Mouse (Mus musculus) induced T-regulatory cell, adult 2 months (primary cell): ENCODE results near the gene Zfp831.

Experiments used
- DNase-seq: peaks from one replicate; pipeline ENCODE4 v3.0.0-alpha.2; 2012; ENCODE audit warnings: low read depth

Gene Zfp831

DNA sequence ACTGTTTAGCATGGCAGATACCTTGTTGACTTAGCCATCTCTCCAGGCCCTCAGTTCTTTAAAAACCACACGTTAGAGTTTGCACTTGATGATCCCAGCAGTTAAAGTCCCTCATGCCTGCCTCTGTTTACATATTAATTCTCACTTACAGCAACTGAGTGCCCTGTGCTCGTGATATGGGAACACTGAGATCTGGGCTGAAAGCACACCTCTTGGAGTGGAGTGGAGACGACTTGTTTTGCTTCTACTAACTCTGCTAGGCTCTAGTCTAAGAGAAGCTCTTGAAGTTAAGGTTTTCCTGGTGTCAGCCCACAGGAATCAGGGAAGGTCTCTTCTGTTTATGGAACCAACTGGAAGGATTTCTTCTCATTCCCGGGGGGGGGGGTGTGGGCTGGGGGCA lies 9.5 kb downstream of the Zfp831 start:
- DNase-seq: no peak

DNA sequence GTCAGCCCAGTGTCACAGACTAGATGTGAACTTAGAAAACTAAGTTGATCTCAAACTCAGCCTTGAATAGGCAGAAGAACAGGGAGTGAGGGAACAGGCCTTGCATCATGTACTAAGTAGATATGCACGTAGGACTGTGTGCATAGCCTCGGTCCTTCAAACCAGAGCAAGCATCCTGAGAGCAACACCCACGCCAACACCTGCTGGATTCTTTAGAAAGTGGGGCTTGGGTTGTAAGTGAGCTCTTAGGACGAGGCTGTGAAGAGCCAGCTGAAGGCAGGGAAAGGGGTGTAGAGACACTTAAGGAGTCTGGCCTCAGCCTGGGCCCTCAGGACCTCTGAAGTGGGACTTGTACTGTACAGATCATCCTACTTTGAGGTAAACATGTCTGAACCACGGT lies 12.0 kb downstream of the Zfp831 start:
- DNase-seq: no peak

DNA sequence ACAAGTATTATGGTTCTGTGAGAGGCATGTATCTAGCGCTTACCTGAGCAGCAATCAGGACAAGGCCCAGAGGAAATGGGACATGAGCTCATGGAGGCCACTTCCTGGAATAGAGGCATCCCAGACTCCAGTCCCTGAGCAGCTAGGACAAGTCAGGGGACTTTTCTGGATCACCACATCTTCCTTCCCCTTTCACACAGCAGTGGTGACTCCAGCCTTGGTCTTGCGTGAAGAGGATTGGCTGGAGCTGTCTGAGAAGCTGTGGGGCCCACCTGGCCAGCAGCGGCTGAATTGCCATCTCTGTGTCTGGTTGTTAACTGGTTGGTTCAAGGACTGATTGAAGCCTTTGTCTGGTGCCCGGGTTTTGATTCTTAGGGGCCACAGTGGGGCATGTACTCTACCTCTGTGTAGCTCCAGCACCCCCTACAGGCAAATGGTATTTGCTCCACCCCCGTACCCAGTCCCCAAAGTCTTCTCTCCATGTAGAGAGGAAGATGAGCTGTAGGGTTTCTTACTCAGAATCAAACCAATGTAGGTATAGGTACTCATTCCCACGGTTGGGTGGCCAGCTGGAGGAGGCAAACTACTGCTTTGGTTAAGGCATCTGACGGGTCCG lies 15.0 kb downstream of the Zfp831 start:
- peak; percentile 77 for DNase-seq

DNA sequence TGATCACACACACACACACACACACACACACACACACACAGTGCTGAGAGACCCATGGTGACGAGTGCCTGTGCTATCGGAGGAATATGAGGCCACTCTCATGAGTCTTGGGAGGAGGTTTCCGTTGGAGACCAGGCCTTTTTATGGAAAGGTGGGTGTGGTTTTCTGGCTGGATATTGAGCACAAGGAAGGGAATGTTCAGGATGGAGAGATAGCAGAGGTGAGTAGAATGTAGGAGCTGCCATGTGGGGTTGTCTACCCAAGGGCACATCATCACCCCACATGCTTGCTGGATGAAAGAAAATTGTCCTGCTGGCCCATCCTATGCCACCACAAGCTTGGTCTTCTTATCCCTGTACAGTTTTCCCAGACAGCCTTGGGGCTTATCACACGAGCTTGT lies 16.5 kb downstream of the Zfp831 start:
- DNase-seq: no peak

DNA sequence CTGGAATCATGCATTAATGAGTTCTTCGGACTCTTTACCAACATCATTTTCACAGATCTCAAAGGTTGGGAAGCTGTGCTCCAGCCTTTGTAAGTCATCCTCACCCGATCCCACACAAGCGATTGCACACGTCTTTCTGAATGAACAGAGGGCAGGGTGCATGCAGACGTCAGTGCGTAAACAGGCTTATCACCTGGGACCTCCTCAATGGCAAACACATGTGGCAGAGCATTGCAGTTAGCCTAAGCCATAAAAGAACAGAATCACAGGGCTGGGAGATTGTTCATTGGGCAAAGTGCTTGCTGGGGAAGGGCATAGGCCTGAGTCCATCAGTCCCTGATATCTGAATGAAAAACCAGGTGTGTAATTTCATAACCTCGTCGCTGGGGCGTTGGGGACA lies 17.0 kb downstream of the Zfp831 start:
- DNase-seq: no peak

DNA sequence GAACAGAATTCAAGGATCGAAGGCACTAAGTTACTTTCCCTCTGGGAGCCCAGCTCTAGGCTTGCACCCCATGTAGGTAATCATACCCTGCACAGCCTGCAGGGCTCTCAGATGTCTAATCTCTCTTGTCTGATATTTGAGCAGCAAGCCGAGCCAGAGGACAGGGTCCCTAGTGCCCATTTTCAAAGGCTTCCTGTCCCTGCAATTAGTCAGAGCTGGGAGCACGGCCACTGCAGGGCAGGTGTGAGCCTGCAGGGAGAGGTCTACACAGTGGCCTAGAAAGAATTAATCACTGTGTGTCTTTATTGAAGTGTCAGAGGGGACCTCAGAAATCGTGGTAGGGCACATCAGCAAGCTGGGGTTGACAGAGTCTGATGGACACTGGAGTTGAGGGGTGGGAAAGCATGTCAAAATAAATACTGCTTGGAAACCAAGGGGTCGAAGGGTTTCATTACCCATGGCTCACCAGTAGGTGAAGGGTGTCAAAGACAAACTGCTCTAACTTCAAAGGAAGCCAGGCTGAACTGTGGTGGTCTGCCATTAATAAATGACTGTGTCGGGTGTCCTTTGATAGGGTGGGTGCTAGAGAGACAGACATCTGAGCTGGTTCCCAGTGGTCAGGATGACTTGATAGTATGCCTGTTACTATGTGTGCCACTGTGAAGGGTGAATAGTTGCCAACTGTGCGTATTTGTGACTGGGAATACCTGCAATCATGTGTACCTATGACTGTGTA lies 18.3 kb downstream of the Zfp831 start:
- DNase-seq: no peak

DNA sequence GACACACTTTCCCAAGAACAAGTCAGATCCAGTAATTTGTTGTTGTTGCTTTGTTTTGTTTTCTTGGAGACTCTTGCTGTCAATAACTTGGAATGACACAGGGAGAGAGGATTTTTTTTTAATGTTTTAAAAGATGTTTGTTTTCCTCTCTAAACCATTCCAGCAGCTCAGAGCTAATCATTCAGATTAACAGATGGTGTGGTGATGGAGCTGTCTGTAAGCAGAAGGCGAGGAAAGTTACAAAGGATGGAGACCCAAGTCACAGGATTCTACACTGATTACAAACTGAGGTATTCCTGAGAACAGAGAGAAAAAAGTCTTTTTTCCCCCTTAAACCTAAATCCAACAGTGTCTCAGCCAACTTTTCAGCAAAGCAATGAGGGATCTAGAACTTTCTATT lies 19.3 kb downstream of the Zfp831 start:
- no peak for DNase-seq

DNA sequence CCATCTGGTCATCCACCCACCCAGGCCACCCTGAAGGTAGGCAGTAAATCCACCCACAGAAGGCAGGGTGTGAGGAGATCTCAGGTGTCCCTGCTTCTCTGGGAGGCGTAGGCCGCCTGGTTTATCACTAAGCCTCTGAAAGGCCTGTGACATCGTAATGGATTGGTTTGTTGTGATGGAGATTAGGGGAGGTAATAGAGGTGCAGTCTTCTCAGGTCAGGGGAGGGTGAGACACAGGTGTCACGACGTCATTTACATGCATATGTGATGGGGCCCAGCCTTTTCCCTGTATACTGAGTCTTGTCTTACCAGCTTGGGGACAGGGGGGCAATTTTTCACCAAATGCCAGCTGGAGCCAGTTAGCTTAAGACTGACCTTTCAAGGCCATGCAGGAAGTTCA lies 22.1 kb downstream of the Zfp831 start:
- no peak for DNase-seq

DNA sequence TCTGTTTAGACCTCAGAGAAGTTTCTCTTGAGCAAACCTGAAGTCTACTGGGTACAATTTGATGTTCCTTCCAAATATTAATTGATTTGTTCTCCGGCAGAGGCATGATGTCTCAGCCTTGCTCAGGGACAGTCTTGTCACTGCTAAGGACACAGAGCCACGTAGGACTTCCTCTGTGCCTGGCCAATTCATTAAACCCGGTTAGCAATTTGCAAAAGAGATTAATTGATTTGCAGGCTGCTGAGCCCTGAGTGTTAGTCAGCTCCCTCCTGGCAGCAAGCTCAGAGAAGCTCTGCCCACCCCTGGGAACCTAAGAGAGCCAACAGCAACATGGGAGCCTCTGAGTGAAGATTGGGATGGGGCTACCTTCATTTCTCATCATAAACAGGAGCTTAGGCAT lies 25.5 kb downstream of the Zfp831 start:
- no peak for DNase-seq

DNA sequence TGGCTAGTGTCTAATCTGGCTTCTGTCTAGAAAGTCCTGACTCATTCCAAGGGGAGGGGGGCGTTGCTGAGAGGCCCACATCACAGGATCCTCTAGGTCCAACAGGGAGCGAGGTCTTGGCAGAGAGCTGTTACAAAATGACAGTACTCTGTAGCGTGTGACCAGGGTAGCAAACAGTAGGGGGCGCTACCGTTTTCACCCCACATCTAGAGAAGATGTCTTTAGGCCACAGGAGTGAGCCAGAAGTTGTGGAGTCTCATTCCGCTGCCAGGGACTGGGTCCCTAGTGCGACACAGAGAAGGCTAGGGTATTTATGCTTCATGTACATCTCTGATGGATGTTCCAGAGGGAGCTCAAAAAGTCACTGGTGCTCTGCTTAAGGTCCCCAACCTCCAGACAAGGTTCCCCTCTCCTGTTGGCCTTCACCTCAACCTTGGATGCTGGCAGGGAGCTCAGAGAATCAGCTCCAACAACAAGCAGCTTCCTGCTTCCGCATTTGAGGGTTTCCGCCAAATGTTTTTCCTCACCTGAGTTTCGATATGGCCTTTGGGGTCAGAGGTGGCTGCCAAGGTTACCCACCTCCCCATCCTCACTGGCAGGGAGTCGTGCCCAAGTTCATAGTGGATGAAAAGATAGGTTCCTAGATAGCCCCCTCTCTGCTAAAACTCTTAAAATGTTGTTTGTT lies 29.3 kb downstream of the Zfp831 start:
- peak; percentile 60 for DNase-seq

DNA sequence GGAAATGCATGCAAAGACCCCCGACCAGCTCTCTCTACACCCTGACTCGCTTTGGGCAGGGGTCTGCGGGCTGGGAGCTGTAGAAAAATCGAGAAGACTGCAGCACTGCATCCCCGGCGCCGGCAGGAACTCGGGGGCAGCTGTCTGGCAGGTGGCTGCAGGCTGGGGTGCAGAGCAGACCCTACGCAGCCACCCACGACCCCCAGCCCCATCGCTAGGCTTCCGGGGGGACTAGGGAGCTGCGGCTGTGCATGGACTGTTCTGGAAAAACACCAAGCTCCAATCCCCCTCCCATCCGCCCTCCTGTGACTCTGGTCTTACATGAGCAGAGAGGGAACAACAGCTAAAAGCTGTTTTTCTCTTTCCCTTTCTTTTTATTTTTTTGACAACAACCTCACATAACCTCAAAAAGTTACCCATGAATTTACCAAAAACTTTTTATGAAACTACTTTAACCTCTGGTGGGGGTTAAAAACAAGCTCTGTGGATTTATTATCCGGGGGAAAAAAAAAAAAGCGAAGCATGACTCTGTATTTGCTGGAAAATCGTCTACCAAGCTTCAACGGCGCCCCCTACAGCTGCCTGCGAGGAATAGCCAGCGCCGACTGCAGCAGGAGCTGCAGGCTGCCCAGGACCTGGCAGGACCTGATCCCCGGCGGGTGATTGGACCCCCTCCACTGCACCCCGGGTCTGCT lies 30.4 kb downstream of the Zfp831 start:
- DNase-seq: peak; percentile 80

DNA sequence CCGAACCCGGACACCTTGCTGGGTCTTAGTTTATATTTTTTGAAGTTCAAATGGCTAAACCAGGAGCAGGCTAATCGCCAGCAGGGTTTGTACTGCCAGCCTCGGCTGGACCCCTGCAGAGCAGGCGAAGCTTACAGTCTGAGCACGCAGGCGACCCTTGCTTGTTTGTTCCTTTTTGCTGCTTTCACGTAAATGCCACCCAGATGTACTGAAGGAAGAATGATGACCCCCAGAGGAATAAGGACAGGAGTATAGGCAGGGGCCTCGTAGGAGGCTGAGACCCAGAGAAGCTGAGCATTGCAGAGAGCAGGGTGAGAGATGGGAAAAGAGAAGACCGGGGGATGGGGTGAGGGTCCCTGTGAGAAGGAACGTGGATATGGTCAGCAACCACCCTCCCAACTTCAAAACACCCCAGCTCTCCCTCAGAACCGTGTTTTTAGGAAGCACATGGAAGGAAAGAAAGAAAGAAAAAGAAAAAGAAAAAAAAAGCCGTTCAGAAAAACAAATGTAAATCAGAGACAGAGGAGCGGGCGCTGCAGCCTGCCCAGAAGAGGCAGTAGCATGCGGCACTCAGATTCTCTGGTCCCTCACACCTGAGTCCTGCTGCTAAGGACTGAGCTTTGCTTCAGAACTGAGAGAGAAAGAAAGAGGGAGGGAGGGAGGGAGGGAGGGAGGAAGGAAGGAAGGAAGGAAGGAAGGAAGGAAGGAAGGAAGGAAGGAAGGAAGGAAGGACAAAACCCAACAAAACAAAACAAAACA lies 31.1 kb downstream of the Zfp831 start:
- DNase-seq: peak; percentile 19

DNA sequence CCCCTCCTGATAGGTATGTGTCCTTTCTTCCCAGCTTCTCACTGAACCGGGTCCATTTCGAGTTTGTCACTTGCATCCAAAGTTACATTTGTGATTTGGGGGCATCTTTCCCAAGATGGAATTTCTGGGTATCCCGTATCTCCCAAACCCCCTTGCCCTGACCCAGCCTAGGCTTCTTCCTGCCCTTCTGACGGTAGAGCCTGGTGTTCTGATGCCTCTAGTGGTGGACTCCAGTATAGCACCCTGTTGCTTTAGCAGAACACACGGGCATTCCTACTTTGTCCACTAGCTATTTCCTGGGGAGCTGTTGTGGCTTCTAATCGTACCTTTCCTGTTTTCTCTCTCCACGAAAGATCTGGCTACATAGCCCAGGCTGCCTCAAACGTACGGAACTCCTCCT lies 32.3 kb downstream of the Zfp831 start:
- DNase-seq: peak; percentile 89

DNA sequence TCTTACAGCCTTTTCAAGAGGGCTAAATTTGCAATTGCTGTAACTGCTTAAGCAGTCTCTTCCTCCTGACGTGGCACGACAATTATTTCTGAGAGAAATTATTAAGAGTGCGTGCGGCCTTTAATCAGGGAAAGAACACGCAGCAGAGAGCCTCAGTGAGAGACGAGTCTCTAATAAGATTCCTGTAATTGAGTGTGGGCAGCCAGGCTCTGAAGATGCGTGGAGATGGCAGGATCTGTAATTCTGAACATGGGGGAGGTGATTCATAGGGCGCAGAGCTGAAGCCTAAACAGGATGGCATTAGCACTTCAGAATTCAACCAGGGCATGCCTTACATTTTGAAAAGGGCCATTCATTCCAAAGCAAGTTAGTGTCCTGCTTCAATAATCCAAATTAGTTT lies 58.0 kb downstream of the Zfp831 start:
- DNase-seq: no peak

DNA sequence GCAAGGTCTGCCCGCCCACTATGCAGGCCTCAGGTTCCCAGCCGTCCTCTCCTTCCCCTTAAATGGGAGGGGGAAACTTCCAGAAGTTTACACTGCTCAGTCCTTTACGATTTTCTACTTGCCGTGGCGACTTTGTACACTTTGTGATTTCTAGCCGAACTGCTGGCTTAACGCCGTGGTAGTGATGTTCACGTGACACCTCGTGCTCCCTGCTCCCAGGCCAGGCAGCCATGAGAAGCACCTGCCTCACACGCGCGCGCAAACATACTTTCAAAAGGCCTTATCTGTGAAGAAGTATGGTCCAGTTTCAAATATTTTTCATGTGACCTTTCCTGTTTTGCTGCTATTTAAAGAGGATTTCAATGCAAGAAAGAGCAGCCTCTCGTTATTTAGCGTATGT lies 63.8 kb downstream of the Zfp831 start:
- DNase-seq: no peak

DNA sequence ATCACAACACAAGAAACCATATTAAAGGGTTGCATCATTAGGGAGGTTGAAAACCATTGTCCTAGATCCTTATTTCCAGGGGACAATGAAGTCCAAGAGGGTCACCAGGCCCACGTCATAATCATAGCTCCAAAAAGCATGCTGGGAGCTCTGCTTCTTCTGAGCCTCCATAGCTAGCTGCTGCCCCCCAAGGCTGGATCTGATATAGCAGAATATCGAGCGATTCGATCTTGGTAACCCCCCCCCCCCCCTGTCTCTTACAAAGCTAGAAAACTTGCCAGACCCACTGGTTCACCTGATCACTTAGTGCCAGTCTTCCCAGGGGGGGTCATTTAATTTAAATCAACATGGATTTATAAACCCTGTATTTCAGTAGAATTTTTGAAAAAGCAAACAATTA lies 65.3 kb downstream of the Zfp831 start:
- DNase-seq: no peak

DNA sequence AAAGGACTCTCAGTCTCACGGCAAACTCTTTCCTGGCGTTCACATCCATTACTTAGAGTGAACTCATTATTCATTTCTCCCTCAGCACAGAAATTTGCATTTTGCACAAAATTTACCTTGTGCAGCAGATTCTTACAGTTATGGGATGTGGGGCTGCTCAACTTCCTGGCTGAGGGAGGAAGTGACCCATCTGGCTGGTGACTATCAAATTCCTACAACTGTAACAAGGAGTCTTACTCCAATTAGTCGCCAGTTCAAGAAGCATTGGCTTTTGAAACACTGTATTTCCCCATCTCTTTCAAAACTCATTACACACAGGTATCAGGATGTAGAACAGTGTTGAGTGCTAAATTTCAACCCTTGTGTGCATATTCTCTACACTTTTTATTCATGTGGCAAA lies 66.9 kb downstream of the Zfp831 start:
- no peak for DNase-seq

DNA sequence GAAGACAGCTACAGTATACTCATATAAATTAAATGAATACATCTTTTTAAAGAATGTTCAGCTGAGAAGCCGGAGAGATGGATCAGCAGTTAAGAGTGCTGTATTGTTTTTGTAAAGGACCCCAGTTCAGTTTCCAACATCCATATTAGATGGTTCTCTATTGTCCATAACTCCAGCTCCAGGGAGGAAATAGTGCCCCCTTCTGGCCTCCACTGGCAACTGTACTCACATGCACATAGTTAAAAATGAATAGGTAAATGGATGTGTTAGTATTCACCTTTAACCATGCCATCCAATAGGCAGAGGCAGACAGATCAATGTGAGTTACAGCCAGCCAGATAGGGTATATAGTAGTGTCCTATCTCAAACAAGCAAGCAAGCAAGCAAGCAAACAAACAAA lies 68.7 kb downstream of the Zfp831 start:
- DNase-seq: peak; percentile 39

DNA sequence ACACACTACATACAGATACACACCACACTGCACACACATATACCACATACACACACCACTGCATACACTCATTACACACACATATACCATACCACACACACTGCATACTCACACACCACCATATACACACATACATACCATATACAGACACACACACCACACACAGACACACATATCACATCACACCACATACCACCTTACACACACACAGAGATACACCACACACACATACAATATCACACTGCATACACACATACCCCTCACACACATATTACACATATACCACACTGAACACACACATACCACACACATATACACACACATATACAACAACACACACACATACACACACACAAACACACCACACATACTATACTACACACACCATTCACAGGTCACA lies 72.6 kb downstream of the Zfp831 start:
- no peak for DNase-seq

DNA sequence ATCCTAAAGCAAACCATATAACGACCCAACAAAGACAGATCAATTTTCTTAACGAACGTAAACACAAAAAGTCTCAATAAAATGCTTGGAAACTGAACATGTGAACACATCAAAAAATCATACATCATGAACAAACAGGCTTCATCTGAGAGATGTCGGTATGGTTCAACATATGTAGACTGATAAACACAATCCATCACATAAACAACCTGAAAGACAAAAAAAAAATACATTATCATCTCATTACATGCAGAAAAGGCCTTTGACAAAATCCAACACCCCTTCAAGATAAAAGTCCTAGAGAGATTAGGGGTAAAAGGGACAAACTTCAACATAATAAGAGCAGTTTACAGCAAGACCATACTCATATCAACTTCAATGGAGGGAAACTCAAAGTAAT lies 74.5 kb downstream of the Zfp831 start:
- no peak for DNase-seq

DNA sequence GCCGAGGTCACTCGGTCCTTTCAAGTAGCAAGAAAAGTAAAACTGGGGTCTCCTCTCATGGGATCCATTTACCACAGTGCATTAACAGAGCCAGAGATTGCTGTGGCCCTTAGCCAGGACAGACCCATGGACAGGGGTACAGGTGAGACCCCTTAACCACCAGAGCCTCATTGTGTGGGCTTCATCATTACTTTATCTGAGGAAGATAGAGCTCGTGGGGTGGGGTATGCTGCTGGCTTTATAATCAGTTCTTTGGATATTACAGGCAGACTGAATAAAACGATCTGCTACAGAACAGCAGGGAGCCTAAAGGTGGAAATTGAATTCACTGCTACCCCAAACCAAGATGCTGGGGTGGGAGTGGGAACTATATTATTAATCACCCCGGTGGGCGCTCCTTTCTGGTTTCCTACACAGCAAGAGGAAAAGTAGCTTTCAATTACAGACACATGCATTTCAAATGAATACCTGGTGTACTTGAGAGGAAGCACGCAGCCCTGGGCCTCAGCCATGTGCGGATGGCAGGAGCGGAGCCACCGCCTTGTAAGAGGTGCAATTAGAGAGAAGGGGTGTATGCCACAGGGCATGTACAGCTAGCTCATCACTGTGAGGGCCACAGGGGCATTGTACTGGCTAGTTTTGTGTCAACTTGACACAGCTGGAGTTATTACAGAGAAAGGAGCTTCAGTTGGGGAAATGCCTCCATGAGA lies 83.9 kb downstream of the Zfp831 start:
- DNase-seq: no peak

DNA sequence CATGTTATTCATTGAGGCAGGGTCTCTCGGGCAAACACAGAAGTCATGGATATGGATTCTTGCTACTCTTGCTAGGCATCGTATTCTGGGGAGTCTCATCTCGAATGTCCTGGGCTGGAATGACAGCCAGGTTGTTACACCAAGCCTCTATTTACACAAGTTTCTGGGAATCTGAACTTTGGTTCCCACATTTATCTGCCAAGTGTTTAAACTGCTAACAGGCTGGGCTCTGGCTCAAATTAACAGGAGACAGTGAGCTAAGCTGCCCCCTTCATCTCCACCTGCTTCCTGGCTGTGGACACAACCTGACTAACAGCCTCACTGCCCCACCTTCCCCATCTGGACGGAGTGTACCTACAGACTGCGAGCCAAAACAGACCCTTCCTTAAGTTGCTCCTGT lies 88.6 kb downstream of the Zfp831 start:
- DNase-seq: no peak
